In genomic region chrX:73342068-73342467, GRCm38 (mm10) we compare ENCODE assay signal across 9 mouse cellular contexts. TPM values are rescaled to one million over a fixed set of nuclear protein-coding genes. Genes with fewer than 3 reads are reported as not detected.
A peak's percentile ranks its signal among the peaks of the same experiment; 100 is the strongest.
DNase-seq lines count a peak whose midpoint lies in the region; ATAC-seq and TF ChIP-seq lines count a peak whose summit lies in the region.
"Had no signal": no experiment of that assay in that cellular context is flagged by ENCODE, and none has a peak within 500 bp of the region (broad histone marks: within the 10 kb centered on the region; RNA-seq: fewer than 3 reads in every experiment).

No protein-coding gene starts in this region.

- H3K27ac ChIP-seq in heart, adult 2 months: peak overlapping the region; percentile 45; the same call in 1 of the 2 replicates
- H3K27ac ChIP-seq in forebrain, postnatal 0 days (ENCODE audit: low read depth, low read length): peak overlapping the region; percentile 78; the same call in 1 of the 2 replicates
- H3K27ac ChIP-seq in midbrain, embryonic 10.5 days (replicated peaks): 0 out of 2 replicates have a peak overlapping the region, but pooled peaks have one; percentile 90

- H3K4me1 ChIP-seq in heart, adult 2 months (ENCODE audit: control insufficient read depth, insufficient read depth, low read length): no peaks in the 10 kb centered on the region
- no peaks in the 10 kb centered on the region for H3K4me1 ChIP-seq in forebrain, postnatal 0 days (ENCODE audit: insufficient read depth)
- H3K4me1 ChIP-seq in midbrain, embryonic 10.5 days: peaks cover 9% of the 10 kb centered on the region

- H3K4me2 ChIP-seq in forebrain, postnatal 0 days (ENCODE audit: low read depth): peak overlapping the region; percentile 54

- no peaks in the 10 kb centered on the region for H3K36me3 ChIP-seq in heart, adult 2 months (ENCODE audit: control insufficient read depth, insufficient read depth, low read length)
- H3K36me3 ChIP-seq in forebrain, postnatal 0 days (ENCODE audit: insufficient read depth): no peaks in the 10 kb centered on the region
- H3K36me3 ChIP-seq in midbrain, embryonic 10.5 days: peaks cover 8% of the 10 kb centered on the region; the same call in 1 of the 2 replicates

- no peak for TF ChIP-seq POLR2A in heart, adult 2 months (IDR thresholded peaks at IDR 0.05; ENCODE audit: insufficient read depth, low read depth, low read length)

- no peaks in the 10 kb centered on the region for H3K9me3 ChIP-seq in forebrain, postnatal 0 days (ENCODE audit: low read length)
- H3K9me3 ChIP-seq in midbrain, embryonic 10.5 days (replicated peaks): no peaks in the 10 kb centered on the region

- no peak for ATAC-seq in forebrain, postnatal 0 days
- ATAC-seq in megakaryocyte-erythroid progenitor cell, adult 5-6 weeks (replicated peaks; ENCODE audit: low FRiP score, low TSS enrichment, poor library complexity, severe bottlenecking): no peak

- no peaks in the 10 kb centered on the region for H3K79me2 ChIP-seq in heart, adult 2 months (replicated peaks; ENCODE audit: control insufficient read depth, insufficient read depth, low read length)

- DNase-seq in heart, adult 2 months: no peak
- no peak for DNase-seq in heart, adult 11 months
- DNase-seq in 416B (ENCODE audit: low read depth) (peak; percentile 1), adipocyte (ENCODE audit: low spot score) (no peak)
- peak; percentile 3 for DNase-seq in forebrain, postnatal 0 days
- no peak for DNase-seq in midbrain, embryonic 10.5 days (ENCODE audit: low spot score)
- no peak for DNase-seq in B cell, adult 2 months

- no peak for TF ChIP-seq CTCF in heart, adult 2 months (IDR thresholded peaks at IDR 0.05)
- no peak for TF ChIP-seq CTCF in forebrain, postnatal 0 days (IDR thresholded peaks at IDR 0.05; ENCODE audit: low read depth)

- intact Hi-C loops in heart, adult 2 months (cut with DNase I): loop anchor here (10.0 kb wide), 1 partner anchor 117 kb away; the partner anchor contains the start of gene F8a

- TF ChIP-seq EP300 in heart, adult 2 months (IDR thresholded peaks at IDR 0.05; ENCODE audit: insufficient read depth, low read depth, low read length): no peak

- H3K4me3 ChIP-seq in heart, adult 2 months: peak overlapping the region; percentile 57
- H3K4me3 ChIP-seq in forebrain, postnatal 0 days (ENCODE audit: low read depth, low read length): peak overlapping the region; percentile 49
- H3K4me3 ChIP-seq in midbrain, embryonic 10.5 days: peak overlapping the region; percentile 65

- no peak overlapping the region for H3K9ac ChIP-seq in heart, adult 2 months (ENCODE audit: low read depth, low read length)
- H3K9ac ChIP-seq in forebrain, postnatal 0 days: peak overlapping the region; percentile 64

- no peaks in the 10 kb centered on the region for H3K27me3 ChIP-seq in heart, adult 2 months (ENCODE audit: control insufficient read depth, insufficient read depth, low read length)
- no peaks in the 10 kb centered on the region for H3K27me3 ChIP-seq in forebrain, postnatal 0 days (ENCODE audit: insufficient read depth, low read length)
- H3K27me3 ChIP-seq in midbrain, embryonic 10.5 days (ENCODE audit: low read depth, poor library complexity, severe bottlenecking): peaks cover 28% of the 10 kb centered on the region

- WGBS in heart, adult 2 months: 46% methylated on average over 3 of the region's 3 CpGs
- 35% methylated on average over 3 of the region's 3 CpGs for WGBS in forebrain, postnatal 0 days
- WGBS in midbrain, embryonic 10.5 days: 47% methylated on average over 3 of the region's 3 CpGs

RNA-seq across cellular contexts. Expression of gene Zfp275, which starts 0.4 kb away (rescaled TPM):
- total RNA-seq in heart, adult 2 months (2021): 1 to 10 TPM; 4.8 to 6.2 TPM
- 7.5 and 11.2 TPM in 2 replicates for polyA plus RNA-seq in heart, adult 2 months (2012; rRNA removed)
- 24.6 and 32.3 TPM in 2 replicates for total RNA-seq in forebrain, postnatal 0 days (2014; rRNA removed)
- polyA plus RNA-seq in forebrain, postnatal 0 days (2015; fragmentation: Nextera tagmentation; extraction: Ambion mirVana): 3.7 and 5.2 TPM in 2 replicates
- 15.3 and 16.3 TPM in 2 replicates for polyA plus RNA-seq in midbrain, embryonic 10.5 days (2016; fragmentation: Nextera tagmentation; extraction: Ambion mirVana)
- 3.1 and 6.7 TPM in 2 replicates for total RNA-seq in megakaryocyte-erythroid progenitor cell, adult 5-6 weeks (2014; fragmentation: Nextera tagmentation)
- 1.8 and 2.5 TPM in 2 replicates for total RNA-seq in megakaryocyte-erythroid progenitor cell, adult 5-6 weeks (2017)

RNA-seq across cellular contexts. Expression of gene Gm45015, which starts 5.4 kb away (rescaled TPM):
- not detected for total RNA-seq in heart, adult 2 months (2021)
- not detected in 2 replicates for polyA plus RNA-seq in heart, adult 2 months (2012; rRNA removed)
- total RNA-seq in forebrain, postnatal 0 days (2014; rRNA removed): not detected in 2 replicates
- not detected in 2 replicates for polyA plus RNA-seq in forebrain, postnatal 0 days (2015; fragmentation: Nextera tagmentation; extraction: Ambion mirVana)
- not detected in 2 replicates for polyA plus RNA-seq in midbrain, embryonic 10.5 days (2016; fragmentation: Nextera tagmentation; extraction: Ambion mirVana)
- total RNA-seq in megakaryocyte-erythroid progenitor cell, adult 5-6 weeks (2014; fragmentation: Nextera tagmentation): not detected in 2 replicates
- total RNA-seq in megakaryocyte-erythroid progenitor cell, adult 5-6 weeks (2017): not detected in 2 replicates
- total RNA-seq: layer of hippocampus, adult 8-10 months had no signal

RNA-seq across cellular contexts. Expression of gene Xlr5a, which starts 49.3 kb away (rescaled TPM):
- not detected for total RNA-seq in heart, adult 2 months (2021)
- polyA plus RNA-seq in heart, adult 2 months (2012; rRNA removed): not detected in 2 replicates
- not detected in 2 replicates for total RNA-seq in forebrain, postnatal 0 days (2014; rRNA removed)
- polyA plus RNA-seq in forebrain, postnatal 0 days (2015; fragmentation: Nextera tagmentation; extraction: Ambion mirVana): not detected in 2 replicates
- not detected in 2 replicates for polyA plus RNA-seq in midbrain, embryonic 10.5 days (2016; fragmentation: Nextera tagmentation; extraction: Ambion mirVana)
- total RNA-seq in megakaryocyte-erythroid progenitor cell, adult 5-6 weeks (2014; fragmentation: Nextera tagmentation): not detected in 2 replicates
- total RNA-seq in megakaryocyte-erythroid progenitor cell, adult 5-6 weeks (2017): not detected in 2 replicates
- total RNA-seq: layer of hippocampus, adult 8-10 months had no signal

RNA-seq across cellular contexts. Expression of gene Xlr5c, which starts 49.3 kb away (rescaled TPM):
- not detected for total RNA-seq in heart, adult 2 months (2021)
- not detected in 2 replicates for polyA plus RNA-seq in heart, adult 2 months (2012; rRNA removed)
- total RNA-seq in forebrain, postnatal 0 days (2014; rRNA removed): not detected in 2 replicates
- polyA plus RNA-seq in forebrain, postnatal 0 days (2015; fragmentation: Nextera tagmentation; extraction: Ambion mirVana): not detected in 2 replicates
- polyA plus RNA-seq in midbrain, embryonic 10.5 days (2016; fragmentation: Nextera tagmentation; extraction: Ambion mirVana): not detected in 2 replicates
- not detected in 2 replicates for total RNA-seq in megakaryocyte-erythroid progenitor cell, adult 5-6 weeks (2014; fragmentation: Nextera tagmentation)
- total RNA-seq in megakaryocyte-erythroid progenitor cell, adult 5-6 weeks (2017): not detected in 2 replicates
- total RNA-seq: layer of hippocampus, adult 8-10 months had no signal

RNA-seq across cellular contexts. Expression of gene Gm18336, which starts 56.5 kb away (rescaled TPM):
- not detected for total RNA-seq in heart, adult 2 months (2021)
- not detected in 2 replicates for polyA plus RNA-seq in heart, adult 2 months (2012; rRNA removed)
- 0.19 TPM in 1 of 2 replicates, not detected in the other for total RNA-seq in forebrain, postnatal 0 days (2014; rRNA removed)
- polyA plus RNA-seq in forebrain, postnatal 0 days (2015; fragmentation: Nextera tagmentation; extraction: Ambion mirVana): 0.07 TPM in 1 of 2 replicates, not detected in the other
- polyA plus RNA-seq in midbrain, embryonic 10.5 days (2016; fragmentation: Nextera tagmentation; extraction: Ambion mirVana): not detected in 2 replicates
- not detected in 2 replicates for total RNA-seq in megakaryocyte-erythroid progenitor cell, adult 5-6 weeks (2014; fragmentation: Nextera tagmentation)
- not detected in 2 replicates for total RNA-seq in megakaryocyte-erythroid progenitor cell, adult 5-6 weeks (2017)
- total RNA-seq: layer of hippocampus, adult 8-10 months had no signal

Comparison
In these comparisons a context has a peak if more than half of its experiments do, and no peak if none do; other contexts are left out.
1. DNase-seq: peak in 416B (single experiment) and forebrain, postnatal 0 days (single experiment); none in heart, adult 2 months (0 of 2), heart, adult 11 months (single experiment), midbrain, embryonic 10.5 days (single experiment), B cell, adult 2 months (0 of 2) and adipocyte (single experiment).
2. Peak in every context shown above with its lines, with median percentiles within 50 percentile points of each other: H3K27ac ChIP-seq and H3K4me3 ChIP-seq.